Comparison of ENCODE assay signal across 7 mouse cellular contexts in the genomic region with DNA sequence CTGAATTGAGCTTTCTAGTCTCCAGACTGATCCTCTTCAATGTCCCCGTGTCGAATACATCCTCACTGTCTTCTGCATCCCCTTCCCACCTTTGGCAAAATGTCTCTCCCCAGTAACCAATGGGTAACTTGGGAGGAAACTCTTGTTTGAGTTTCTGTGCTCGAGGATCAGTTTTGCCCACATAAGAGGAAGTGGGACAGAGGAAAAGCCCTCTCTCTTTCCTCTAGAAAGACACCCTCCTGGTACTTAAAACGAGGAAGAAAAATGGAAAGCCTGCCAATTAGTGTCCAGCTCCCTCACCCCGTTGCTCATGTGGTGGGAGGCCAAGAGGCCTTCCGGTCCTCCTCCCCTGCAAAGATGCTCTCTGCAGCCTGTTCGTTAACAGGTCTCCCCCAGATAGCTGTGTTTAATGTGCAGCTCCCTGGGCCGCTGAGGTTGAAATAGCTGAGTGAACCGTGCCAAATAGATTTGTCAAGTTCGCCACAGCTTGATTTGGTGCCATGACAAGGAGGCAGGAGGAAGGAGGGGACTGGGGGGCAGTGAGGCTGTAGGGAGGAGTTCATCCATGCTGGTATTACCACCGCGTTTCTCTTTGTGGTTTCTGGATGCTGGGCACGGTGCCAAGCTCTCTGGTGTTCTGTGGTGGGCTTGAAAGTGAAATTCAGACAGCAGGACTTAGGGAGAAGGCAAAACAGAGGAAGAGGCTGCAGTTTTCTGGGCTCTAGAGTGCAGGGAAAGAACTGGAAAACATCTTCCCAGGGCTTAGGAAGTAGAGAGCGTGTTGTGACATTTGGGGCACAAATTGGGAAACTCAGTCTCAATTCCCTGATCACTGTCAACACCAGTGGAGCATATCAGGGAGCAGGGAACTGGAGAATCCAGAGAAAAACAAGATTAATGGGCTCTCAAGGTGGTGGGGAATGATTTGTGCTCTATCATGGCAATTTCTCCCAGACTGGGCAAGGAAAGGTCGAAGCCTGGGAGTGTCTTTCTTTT. TPM values are rescaled to one million over a fixed set of nuclear protein-coding genes. Genes with fewer than 3 reads are reported as not detected.
DNase-seq lines count a peak whose midpoint lies in the region; ATAC-seq lines count a peak whose summit lies in the region.

No protein-coding gene starts in this region.

- no peak overlapping the region for H3K4me3 ChIP-seq in liver, embryonic 11.5 days (ENCODE audit: low read depth, low read length)
- H3K4me3 ChIP-seq in embryonic facial prominence, embryonic 12.5 days, result no peak overlapping the region
- H3K4me3 ChIP-seq in heart, embryonic 10.5 days, result no peak overlapping the region

- peak; percentile 46 for DNase-seq in liver
- DNase-seq in liver, embryonic 11.5 days (ENCODE audit: low spot score), result no peak
- no peak for DNase-seq in heart, embryonic 10.5 days (ENCODE audit: low spot score)
- DNase-seq in lung, postnatal 14 days, result peak; percentile 25
- DNase-seq in natural killer cell, adult 2 months (ENCODE audit: low spot score in 2 of 2), result no peak
- no peak for DNase-seq in urinary bladder, postnatal 25 days (ENCODE audit: low spot score)

- H3K4me2 ChIP-seq in liver, embryonic 11.5 days, result no peak overlapping the region
- H3K4me2 ChIP-seq in embryonic facial prominence, embryonic 12.5 days (replicated peaks), result 0 out of 2 replicates have a peak overlapping the region, but pooled peaks have one; percentile 16

- no peaks in the 10 kb centered on the region for H3K4me1 ChIP-seq in liver, embryonic 11.5 days (replicated peaks; ENCODE audit: control insufficient read depth, insufficient read depth, low read length)
- H3K4me1 ChIP-seq in embryonic facial prominence, embryonic 12.5 days, result peaks cover 30% of the 10 kb centered on the region
- H3K4me1 ChIP-seq in heart, embryonic 10.5 days, result peaks cover 24% of the 10 kb centered on the region

- ATAC-seq in liver, embryonic 11.5 days (replicated peaks; ENCODE audit: low FRiP score), result no peak
- ATAC-seq in embryonic facial prominence, embryonic 12.5 days (ENCODE audit: insufficient number of reproducible peaks, insufficient read depth, low FRiP score, low TSS enrichment), result no peak

- WGBS in liver, embryonic 11.5 days, result 57% methylated on average over 15 of the region's 15 CpGs
- WGBS in embryonic facial prominence, embryonic 12.5 days, result 44% methylated on average over 15 of the region's 15 CpGs
- 60% methylated on average over 15 of the region's 15 CpGs for WGBS in heart, embryonic 10.5 days

- no peaks in the 10 kb centered on the region for H3K27me3 ChIP-seq in liver, embryonic 11.5 days (replicated peaks; ENCODE audit: control insufficient read depth, insufficient read depth, low read length)
- H3K27me3 ChIP-seq in embryonic facial prominence, embryonic 12.5 days, result 0 out of 2 replicates have a peak, but pooled peaks cover 2% of the 10 kb centered on the region
- no peaks in the 10 kb centered on the region for H3K27me3 ChIP-seq in heart, embryonic 10.5 days (ENCODE audit: insufficient read depth, poor library complexity, severe bottlenecking)

- no peaks in the 10 kb centered on the region for H3K9me3 ChIP-seq in liver, embryonic 11.5 days (ENCODE audit: control insufficient read depth, low read length)
- H3K9me3 ChIP-seq in embryonic facial prominence, embryonic 12.5 days, result no peaks in the 10 kb centered on the region
- H3K9me3 ChIP-seq in heart, embryonic 10.5 days, result no peaks in the 10 kb centered on the region

- no peak overlapping the region for H3K9ac ChIP-seq in liver, embryonic 11.5 days (ENCODE audit: low read depth, low read length)
- no peak overlapping the region for H3K9ac ChIP-seq in embryonic facial prominence, embryonic 12.5 days

- no peaks in the 10 kb centered on the region for H3K36me3 ChIP-seq in liver, embryonic 11.5 days (ENCODE audit: control insufficient read depth, insufficient read depth, low read length)
- peaks cover 13% of the 10 kb centered on the region for H3K36me3 ChIP-seq in embryonic facial prominence, embryonic 12.5 days
- peaks cover 13% of the 10 kb centered on the region for H3K36me3 ChIP-seq in heart, embryonic 10.5 days

- no peak overlapping the region for H3K27ac ChIP-seq in liver, embryonic 11.5 days (ENCODE audit: low read depth, low read length)
- peak overlapping the region; percentile 81 for H3K27ac ChIP-seq in embryonic facial prominence, embryonic 12.5 days
- peak overlapping the region; percentile 17; the same call in 1 of the 2 replicates for H3K27ac ChIP-seq in heart, embryonic 10.5 days

RNA-seq across cellular contexts. Expression of a gene that starts 48.2 kb away (rescaled TPM):
- polyA plus RNA-seq in liver, embryonic 11.5 days (2014; fragmentation: Nextera tagmentation; extraction: Ambion mirVana), result 5.2 and 6.2 TPM in 2 replicates
- 45.1 and 46.2 TPM in 2 replicates for polyA plus RNA-seq in embryonic facial prominence, embryonic 12.5 days (2016; fragmentation: Nextera tagmentation; extraction: Ambion mirVana)
- 7.0 and 18.0 TPM in 2 replicates for polyA plus RNA-seq in heart, embryonic 10.5 days (2016; fragmentation: Nextera tagmentation; extraction: Ambion mirVana)

Comparison
In these comparisons a context has a peak if more than half of its experiments do, and no peak if none do; other contexts are left out.
1. DNase-seq: peak in liver (single experiment) and lung, postnatal 14 days (single experiment); none in liver, embryonic 11.5 days (single experiment), heart, embryonic 10.5 days (single experiment), natural killer cell, adult 2 months (0 of 2) and urinary bladder, postnatal 25 days (single experiment).